Mouse (Mus musculus) adrenal gland, adult 18-20 months (tissue): ENCODE results near the gene Mta3. TPM values are rescaled to one million over a fixed set of nuclear protein-coding genes. Genes with fewer than 3 reads are reported as not detected.
"Not testable (repeated sequence)": the region's sequence is repeated elsewhere in the genome, so short reads cannot be mapped to it uniquely, and the experiment has no call there.

Source experiments
- DNase-seq, 2 experiments: peaks; one replicate each; pipeline ENCODE4 v3.0.0; 2021 to 2022; ENCODE audit warnings: low spot score in 2 of 2
- total RNA-seq, 2 experiments: library from RNA; stranded (reverse); gene quantifications; 1 replicate in 1 of 2; 2 replicates in 1 of 2; pipeline ENCODE4 v1.2.3; 2021

The Mta3 gene
- total RNA-seq, 2 experiments from 2014 or later: 44.2 to 52.3 TPM

DNA sequence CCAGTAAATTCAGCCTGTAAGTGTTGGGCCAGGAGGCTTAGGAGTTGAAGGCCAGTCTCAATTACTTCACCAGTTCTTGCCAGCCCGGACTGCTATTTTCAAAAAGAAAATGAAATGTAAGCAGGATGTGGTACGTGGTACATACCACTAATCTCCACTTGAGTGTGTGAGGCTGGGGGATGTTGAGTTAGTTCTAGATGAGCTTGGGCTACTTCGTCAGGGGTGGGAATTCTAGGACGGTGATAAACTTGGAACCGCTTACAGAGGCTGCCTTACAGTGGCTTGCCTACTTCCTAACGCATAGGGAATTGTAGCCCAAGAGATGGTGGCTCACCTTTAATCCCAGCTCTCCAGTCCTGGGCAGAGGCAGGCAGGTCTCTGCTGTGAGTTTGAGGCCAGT, 1.9 kb downstream of the Mta3 start:
- DNase-seq: no peak

DNA sequence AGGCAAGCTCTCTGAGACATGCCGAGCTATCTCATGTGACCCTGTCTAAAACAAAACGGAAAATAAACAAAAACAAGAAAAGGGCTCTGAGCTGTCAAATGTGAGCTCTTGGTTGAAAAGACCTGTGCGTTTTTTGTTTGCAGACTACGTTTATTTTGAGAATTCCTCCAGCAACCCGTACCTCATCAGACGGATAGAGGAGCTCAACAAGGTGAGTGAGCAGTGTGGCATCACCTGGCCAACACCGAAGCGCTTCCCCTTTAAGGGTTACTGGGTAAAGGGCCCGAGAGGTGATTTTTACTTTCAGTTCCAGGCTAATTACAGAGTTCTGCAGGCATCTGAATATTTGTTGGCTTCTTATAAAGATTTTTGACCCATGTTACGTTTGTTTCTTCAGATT, 2.3 kb downstream of the Mta3 start:
- DNase-seq: no peak

DNA sequence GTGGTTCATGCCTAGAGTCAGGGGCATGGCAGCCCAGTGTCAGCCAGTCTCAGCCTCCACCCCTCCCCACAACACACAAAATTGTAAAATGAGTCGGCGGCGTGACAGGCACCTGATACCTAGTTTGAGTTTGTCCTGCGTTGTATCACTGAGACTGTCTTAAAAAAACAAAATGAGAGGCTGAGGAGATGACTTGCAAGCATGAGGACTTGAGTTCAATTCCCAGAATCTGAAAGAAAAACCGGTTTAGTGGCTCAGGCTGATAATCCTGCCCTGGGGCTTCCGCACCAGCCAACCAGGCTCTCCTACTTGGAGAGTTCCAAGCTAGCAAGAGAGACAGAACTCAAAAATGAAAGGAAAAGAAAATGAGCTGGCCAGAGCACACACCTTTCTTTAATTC, 2.9 kb downstream of the Mta3 start:
- no peak for DNase-seq

DNA sequence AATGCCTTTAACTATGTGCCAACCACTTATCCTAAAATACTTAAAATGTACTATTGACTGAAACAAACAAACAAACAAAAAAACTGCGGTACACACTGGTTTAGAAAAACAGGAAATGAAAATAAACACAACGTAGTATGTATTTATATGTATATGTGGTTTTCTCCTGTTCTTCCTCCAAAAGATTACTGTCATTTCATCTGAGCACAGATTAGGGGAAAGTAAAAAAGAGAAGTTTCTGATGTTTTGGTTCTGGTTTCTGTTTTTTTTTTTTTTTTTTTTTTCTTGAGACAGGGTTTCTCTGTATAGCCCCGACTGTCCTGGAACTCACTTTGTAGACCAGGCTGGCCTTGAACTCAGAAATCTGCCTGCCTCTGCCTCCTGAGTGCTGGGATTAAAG, 3.6 kb downstream of the Mta3 start:
- not testable (repeated sequence) for DNase-seq

DNA sequence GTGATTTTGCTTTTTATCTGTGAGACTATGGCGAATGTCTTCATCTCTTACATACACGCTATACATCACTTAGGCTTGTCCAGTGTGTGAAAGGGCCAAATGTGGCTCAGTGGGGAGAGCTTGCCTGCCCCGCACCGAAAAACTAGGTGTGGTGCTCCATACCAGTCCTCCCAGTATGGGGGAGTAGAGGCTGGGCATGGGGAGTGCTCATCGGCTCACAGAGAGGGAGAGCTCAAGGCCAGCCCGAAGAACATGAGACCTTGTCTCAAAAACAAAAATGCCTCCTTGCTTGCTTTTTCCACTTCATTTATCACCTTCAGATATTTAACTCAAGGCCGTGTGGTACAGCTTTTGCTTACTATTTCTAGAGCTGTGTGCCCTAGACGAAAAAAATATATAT, 4.7 kb downstream of the Mta3 start:
- no peak for DNase-seq

DNA sequence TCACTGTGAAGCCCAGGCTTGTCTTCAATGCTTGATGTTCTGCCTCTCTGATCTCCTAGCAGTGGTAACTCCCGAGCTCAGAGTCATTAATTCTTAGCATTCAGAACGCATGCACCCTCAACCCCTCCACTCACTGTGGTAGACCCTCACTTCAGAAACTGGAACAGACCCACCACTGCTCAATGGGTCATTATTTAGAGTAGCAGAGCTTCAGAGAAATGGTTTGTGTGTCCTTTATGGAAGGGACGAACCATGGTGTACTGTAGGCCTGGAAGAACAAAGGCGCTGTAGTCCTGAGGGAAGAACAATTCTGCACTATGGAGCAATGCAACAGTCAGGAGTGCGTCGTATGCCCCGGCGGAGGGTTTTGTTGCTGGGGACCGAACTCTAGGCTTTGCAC, 6.4 kb downstream of the Mta3 start:
- DNase-seq: no peak

DNA sequence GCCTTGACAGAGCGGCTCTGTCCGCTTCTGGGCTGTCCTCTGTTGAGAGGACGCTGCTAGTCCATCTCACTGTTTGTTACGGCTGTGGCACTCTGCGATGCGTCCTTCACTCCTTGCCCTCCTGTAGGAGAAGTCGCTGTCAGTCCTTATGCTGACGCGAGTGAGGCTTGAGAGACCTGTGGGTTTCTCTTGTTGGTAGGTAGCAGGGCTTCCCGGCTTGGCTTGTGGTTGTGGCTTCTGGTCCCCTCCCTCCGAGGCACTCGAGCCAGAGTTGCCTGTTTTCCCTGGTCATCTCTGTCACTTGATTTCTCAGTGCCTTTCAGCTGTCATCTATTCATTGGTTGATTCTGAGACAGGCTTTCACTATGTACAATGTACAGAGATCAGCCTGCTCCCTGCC, 14.5 kb downstream of the Mta3 start:
- DNase-seq: no peak

DNA sequence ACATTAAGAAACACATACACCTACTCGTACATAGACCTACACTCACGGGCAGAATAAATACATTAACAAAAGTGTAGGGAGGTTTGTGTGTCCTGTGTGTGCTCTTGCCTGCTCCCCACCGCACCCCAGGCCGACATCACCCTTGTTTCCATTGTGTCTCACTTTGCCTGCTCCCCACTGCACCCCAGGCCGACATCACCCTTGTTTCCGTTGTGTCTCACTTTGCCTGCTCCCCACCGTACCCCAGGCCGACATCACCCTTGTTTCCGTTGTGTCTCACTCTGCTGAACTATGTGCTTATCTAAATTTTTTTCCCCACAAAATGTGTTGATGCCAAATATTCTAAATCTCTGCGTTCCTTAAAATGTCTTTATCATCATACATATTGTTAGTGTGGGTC, 15.2 kb downstream of the Mta3 start:
- DNase-seq: no peak

DNA sequence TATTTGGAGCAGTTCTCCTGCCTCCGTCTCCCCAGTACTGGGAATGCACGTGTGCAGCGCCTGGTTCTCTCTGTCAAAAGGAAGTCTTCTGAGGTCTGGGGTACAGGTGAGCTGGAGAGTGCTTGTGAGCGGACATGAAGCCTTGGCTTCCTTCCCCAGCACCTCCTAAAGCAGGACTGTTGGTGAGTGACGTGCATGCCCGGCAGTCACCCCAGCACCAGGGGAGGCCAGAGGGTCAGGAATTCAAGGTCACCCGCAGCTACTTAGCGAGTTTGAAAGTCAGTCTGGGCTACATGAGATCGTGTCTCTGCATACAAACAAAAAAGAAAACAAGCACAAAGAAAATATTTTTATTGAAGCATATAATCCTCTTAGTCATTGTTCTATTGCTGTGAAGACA, 17.1 kb downstream of the Mta3 start:
- no peak for DNase-seq

DNA sequence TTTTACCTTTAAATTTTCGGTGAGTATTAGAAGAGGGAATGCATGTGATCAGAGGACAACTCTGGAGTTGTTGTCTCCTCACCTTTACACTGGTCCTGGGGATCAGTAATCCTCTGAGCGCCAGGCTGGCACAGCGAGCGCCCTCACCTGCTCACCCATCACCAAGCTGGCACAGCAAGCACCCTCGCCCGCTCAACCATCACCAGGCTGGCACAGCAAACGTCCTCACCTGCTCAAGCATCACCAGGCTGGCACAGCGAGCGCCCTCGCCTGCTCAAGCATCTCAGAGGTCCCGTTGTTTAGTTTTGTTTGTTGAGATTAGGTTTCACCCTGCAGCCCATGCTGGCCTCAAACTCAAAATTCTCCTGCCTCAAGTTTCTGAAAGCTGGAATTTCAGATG, 20.5 kb downstream of the Mta3 start:
- DNase-seq: no peak

DNA sequence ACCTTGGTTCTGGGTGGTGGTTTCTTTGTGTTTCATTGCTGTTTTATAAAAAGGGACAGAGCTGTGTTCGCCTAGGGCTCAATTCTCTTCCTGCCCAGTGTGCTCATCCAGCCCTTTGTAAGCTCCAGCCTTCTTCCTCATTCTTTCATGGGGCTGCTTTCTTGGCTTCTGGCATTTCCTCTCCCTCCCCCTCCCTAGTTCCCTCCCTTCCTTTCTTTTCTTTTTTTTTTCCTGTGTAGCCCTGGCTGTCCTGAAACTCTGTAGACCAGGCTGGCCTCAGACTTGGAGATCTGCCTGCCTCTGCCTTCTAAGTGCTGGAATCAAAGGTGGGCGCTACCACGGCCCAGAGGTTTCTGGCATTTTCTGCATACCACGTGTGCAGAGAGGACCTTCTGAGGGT, 21.7 kb downstream of the Mta3 start:
- DNase-seq: no peak

DNA sequence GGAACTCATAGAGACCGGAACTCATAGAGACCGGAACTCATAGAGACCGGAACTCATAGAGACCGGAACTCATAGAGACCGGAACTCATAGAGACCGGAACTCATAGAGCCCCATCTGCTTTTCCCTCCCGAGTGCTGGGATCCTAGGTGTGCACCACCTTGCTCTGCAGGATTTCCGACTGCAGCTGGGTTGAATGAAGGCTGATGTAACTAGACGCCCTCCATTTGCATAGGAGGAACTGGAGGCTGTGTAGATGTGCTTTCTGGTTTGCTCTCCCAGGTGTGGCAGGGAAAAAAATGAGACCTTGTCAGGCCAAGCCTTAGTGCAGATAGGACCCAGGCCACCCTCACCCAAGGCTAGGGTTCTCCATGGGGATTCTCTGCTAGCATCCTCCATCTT, 23.1 kb downstream of the Mta3 start:
- DNase-seq: no peak

DNA sequence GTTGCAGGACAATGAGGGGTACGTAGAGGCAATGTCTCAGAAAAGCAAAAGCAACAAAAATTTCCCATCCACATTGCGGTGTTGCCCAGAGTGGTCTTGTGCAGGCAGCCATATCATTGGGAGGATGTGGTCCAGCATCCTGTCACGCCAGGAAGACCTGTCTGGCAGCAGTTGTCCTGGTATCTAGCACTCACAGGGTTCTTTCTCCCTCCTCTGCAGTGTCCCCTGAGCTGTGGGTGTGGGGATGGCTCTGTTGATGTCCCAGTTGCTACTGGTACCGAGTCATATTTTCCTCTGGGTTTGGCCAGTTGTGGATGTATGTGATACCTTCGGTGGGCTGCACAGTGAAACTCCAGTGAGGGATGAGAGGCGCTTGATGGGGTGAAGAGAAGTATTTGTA, 24.2 kb downstream of the Mta3 start:
- no peak for DNase-seq

DNA sequence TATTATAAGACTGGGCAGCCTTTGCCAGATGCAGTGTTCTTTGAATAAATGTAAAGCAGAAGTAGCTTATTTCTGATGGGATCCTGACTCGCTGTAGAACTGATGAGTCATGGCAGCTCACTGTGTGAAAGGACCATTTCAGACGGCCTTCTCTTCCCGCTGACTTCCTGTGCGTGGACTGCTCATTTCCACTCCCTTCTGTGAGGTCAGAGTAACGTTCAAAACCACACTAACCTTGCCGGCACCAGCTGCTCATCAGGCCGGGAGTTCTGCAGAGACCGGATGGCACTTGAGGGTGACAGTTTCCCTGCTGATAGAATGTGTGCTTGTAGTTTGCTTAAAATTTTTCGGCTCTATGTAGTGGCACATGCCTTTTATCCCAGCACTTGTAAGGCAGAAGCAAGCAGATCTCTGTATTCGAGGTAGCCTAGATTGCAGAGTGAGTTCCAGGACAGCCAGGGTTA, 26.2 kb downstream of the Mta3 start:
- peak in 1 of 2 experiments; percentile 51 for DNase-seq

DNA sequence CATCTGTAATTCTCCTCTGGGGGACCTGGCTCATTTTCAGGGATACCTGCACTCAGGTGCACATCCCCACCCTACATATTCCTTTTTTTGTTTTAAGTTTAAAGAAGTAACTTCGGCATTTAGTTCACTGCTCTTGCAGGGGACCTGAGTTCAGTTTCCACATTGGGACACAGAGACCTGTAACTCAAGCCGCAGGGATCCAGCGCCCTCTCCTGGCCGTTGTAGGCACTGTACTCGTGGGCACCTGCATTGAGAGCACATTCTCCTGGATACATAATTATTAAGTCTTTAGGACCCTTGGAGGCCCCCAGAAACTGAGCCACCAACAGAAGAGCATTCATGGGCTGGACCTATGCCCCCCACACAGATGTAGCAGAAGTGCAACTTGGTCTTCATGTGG, 26.8 kb downstream of the Mta3 start:
- peak; percentile 81 to 82 for DNase-seq

DNA sequence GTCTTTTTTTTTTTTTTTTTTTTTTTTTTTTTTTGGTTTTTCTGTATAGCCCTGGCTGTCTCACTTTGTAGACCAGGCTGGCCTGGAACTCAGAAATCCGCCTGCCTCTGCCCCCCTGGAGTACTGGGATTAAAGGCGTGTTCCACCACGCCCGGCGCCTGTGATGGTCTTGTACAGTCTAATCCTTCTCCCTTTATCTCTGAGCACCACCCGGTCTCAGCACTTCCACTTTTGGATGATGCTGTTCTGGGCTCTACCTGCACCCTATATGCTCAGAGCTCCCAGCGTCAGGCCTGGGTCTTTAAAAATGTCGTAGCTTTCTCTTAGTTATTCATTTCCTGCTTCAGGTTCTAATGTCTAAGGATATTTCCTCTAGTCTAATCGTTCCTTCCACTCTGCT, 30.7 kb downstream of the Mta3 start:
- no peak for DNase-seq

DNA sequence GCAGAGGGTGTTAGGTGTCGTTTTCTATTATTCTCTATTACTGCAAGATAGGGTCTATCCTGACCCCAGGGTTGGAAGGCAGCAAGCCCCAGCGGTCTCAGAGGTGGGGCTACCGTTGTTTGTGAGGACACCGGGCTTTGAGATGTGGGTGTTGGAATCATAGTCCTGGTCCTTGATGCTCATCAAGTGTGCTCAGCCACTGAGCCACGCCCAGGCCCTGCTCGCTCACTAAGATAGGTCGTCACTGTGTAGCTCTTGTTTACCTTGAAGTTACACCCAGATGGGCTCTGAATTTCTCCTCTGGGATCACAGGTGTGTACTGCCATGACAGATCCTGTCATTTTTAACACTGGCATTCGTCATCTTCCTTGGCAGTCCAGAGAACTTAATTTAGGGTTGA, 31.8 kb downstream of the Mta3 start:
- DNase-seq: no peak

DNA sequence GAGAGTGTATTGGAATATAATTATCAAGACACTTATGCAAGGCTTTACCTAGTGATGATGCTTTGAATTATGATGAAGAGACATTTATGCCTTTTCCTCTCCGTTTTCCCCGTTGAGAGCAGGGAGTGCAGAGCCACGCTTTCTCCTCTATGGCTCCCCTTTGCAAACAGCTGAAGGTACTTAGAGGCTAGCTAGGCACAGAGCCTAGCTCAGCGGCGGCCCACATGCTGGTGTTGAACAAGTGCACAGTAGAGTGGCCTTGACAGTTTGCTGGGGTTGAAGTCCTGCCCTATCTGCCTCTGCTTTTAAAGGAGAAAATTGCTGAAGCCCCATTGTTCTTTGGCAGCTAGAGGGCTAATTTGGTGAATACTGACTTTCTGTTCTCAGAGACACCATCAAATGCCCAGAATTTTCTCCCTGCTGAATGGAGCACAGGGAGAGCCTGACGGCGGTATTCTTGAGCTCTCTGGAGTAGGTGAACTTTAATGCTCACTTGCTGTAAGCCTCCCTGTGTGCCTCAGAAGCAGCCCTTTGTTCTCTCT, 34.2 kb downstream of the Mta3 start:
- DNase-seq: no peak

DNA sequence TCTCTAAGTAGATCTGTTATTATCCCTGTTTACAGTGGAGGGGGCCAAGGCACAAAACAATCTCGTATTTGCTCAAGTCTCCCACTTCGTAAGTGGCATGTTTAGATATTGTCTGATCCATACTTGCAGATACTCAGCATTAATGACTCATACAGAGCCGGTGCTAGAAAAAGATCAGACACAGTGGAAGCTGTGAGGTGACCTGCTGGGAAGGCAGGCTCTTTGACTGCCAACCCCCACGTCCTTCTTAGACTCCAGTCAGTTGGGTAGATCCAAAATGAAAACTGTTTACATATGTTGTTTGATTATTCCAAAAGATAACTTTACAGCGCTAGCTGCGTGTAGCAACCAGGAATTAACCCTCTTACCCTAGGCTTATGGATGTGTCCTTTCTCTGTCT, 35.3 kb downstream of the Mta3 start:
- no peak for DNase-seq

DNA sequence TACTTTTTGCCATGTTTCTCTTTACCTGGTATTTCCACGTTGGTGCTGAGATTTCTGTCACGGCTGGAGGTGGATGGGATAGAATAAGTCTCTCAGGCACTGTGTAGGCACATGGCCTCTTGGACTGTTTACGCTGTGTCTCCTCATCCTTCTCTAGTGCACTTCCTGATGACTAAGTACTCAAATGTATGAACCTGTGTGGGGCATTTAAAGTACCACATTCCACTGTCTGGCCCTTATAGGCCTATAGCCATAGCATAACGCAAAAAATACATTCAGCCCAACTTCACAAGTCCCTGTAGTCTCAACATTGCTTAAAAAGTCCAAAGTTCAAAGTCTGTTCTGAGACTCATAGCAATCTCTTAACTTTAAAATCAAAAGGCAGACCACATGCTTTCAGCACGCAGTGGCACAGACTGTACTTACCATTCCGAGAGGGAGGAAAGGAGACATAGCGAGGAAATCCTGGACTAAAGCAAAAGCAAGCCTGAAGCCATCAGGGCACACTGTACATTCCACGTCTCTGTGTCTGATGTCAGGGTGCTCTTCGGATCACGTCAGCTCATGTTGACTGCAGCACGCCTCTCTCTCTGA, 38.4 kb downstream of the Mta3 start:
- no peak for DNase-seq

DNA sequence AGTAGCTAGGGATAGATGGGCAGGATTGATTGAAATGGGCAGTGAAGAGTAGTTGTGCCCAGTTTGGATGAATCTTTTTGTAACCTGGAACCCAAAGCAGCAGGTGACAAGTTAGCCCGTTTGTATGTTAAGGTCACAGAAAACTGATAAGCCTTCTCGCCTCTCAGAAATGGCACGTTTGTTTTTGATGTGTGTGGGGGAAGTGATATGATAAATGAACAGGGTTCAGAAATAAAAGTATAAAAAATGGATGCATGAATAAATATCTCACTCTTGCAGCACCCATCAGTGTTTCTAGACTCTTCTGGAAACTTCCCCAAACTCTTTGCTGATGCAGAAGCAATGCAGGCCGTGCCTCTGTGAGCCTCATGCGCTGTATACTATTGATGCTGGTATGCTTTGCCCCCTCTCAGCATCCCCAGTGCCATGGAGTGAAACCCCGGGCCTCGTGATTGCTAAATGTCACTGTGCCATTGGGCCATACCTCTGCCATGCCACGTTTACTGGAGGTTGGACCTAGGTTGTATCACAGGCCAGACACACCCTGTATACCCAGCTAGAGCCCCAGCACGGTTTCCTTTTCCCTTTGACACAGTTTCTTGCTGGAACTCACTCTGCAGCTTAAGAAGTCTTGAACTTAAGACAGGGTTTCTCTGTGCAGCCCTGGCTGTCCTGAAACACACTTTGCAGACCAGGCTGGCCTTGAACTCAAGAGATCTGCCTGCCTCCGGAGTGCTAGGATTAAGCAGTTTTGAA, 41.6 kb downstream of the Mta3 start:
- no peak for DNase-seq

DNA sequence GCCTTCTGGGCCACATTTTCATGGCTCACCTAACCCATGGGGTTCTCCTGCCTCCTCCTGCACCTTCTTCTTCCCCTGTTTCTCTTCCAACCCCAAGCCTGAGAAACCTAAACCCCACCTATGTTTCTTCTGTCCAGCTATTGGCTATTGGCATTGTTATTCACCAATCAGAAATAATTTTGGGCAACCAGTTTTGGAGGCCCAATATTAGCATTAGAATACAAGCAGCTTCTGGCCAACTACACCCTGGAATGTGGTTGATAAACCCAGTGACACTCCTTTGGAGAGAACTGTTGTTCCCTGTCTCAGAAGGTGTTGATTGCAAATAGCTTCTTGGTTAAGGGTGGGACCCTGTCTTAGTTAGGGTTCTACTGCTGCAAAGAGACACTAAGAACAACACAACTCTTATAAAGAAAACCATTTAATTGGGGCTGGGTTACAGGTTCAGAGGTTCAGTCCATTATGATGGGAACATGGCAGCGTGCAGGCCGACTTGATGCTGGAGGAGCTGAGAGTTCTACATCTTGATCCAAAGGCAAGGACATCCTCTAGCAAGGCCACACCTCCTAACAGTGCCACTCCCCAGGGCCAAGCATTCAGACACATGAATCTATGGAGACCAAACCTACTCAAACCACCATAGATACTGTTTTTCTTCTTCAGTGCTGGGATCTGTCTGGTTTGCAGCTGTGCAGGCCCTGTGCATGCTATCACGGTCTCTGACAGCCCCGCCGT, 44.4 kb downstream of the Mta3 start:
- DNase-seq: no peak
